Mouse (Mus musculus) heart, embryonic 14.5 days (tissue): ENCODE data around the gene Gjc1. TPM values are rescaled to one million over a fixed set of nuclear protein-coding genes. Genes with fewer than 3 reads are reported as not detected.

Experiments used
- ATAC-seq: fragments of 200-750 bp; cut with Nextera tagmentation; 2 replicates; pipeline ENCODE4 v1.8.0; 2017; ENCODE audit warnings: low read depth, moderate TSS enrichment; ENCODE audit not compliant: insufficient number of reproducible peaks, insufficient read depth, low FRiP score
- H3K27ac ChIP-seq, 2 experiments: fragments of 200-500 bp in 1 of 2; fragments of 300-500 bp in 1 of 2; sonication (generic) in 1 of 2; replicated peaks in 1 of 2; 2 replicates each; pipeline ENCODE4 v1.5.1; 2012 to 2014; ENCODE audit warnings: low read depth in 2 of 2, low read length in 2 of 2, control low read depth in 1 of 2, mild to moderate bottlenecking in 1 of 2, mixed read lengths in 1 of 2; ENCODE audit not compliant: control insufficient read depth in 1 of 2, insufficient read depth in 1 of 2
- H3K27me3 ChIP-seq: fragments of 300-500 bp; sonication (generic); 2 replicates; pipeline ENCODE4 v1.6.1; 2014; ENCODE audit warnings: mild to moderate bottlenecking, low read length, control low read depth; ENCODE audit not compliant: control insufficient read depth, insufficient read depth
- H3K36me3 ChIP-seq: fragments of 300-500 bp; sonication (generic); 2 replicates; pipeline ENCODE4 v1.6.1; 2014; ENCODE audit warnings: mild to moderate bottlenecking, control low read depth, low read length, mixed read lengths; ENCODE audit not compliant: control insufficient read depth, insufficient read depth
- H3K4me1 ChIP-seq, 2 experiments: fragments of 200-500 bp in 1 of 2; fragments of 300-500 bp in 1 of 2; sonication (generic) in 1 of 2; 2 replicates each; pipeline ENCODE4 v1.6.1; 2012 to 2014; ENCODE audit warnings: low read length in 2 of 2, control low read depth in 1 of 2, mixed read lengths in 1 of 2; ENCODE audit not compliant: control insufficient read depth in 2 of 2, insufficient read depth in 2 of 2
- H3K4me2 ChIP-seq: fragments of 300-500 bp; sonication (generic); 2 replicates; pipeline ENCODE4 v1.6.1; 2014; ENCODE audit warnings: mild to moderate bottlenecking, low read length
- H3K4me3 ChIP-seq, 2 experiments: fragments of 200-500 bp in 1 of 2; fragments of 300-500 bp in 1 of 2; sonication (generic) in 1 of 2; 2 replicates each; pipeline ENCODE4 v1.5.1; 2012 to 2014; ENCODE audit warnings: low read length in 2 of 2, mild to moderate bottlenecking in 2 of 2, control low read depth in 1 of 2, low read depth in 1 of 2, moderate library complexity in 1 of 2; ENCODE audit not compliant: control insufficient read depth in 1 of 2, insufficient read depth in 1 of 2
- H3K9ac ChIP-seq: fragments of 300-500 bp; sonication (generic); 2 replicates; pipeline ENCODE4 v1.6.1; 2014; ENCODE audit warnings: mild to moderate bottlenecking, low read length
- H3K9me3 ChIP-seq: fragments of 300-500 bp; sonication (generic); 2 replicates; pipeline ENCODE4 v1.6.1; 2016; ENCODE audit warnings: low read length, control low read depth; ENCODE audit not compliant: control insufficient read depth
- WGBS: fragments of 180-500 bp; shearing (Covaris S2); extraction: QIAGEN DNeasy Blood & Tissue Kit; methylation state at CpG from one replicate; pipeline ENCODE4 v1.1.7; 2014; 5-methylcytosine and 5-hydroxymethylcytosine counted together
- polyA plus RNA-seq: library from polyadenylated mRNA; unstranded; fragments of >200 nt; fragmentation: Nextera tagmentation; extraction: Ambion mirVana; gene quantifications from 2 replicates; pipeline ENCODE4 v1.2.1, GENCODE M21; 2014

Gene Gjc1
- polyA plus RNA-seq, 1 experiment from 2014 or later, result 53.8 TPM

- no peaks in the 10 kb centered on the region for H3K9me3 ChIP-seq
- H3K9ac ChIP-seq, result no peak overlapping the region
- no peaks in the 10 kb centered on the region for H3K27me3 ChIP-seq
- peaks cover 9% of the 10 kb centered on the region for H3K36me3 ChIP-seq
- no peak for ATAC-seq
- H3K4me2 ChIP-seq, result no peak overlapping the region; the same call in 1 of the 2 replicates
- no peak overlapping the region for H3K4me3 ChIP-seq
- H3K27ac ChIP-seq, result no peak overlapping the region
- peaks cover 5 to 40% of the 10 kb centered on the region in 2 experiments for H3K4me1 ChIP-seq
These were observed 4.6 kb downstream of the Gjc1 start for GRCm38 (mm10) chr11:102814881-102815280.

GRCm38 (mm10) chr11:102810721-102811485 is 8.6 kb downstream of the Gjc1 start:
- Histone ChIP-seq H3K4me2 (no peak overlapping the region), H3K9ac (no peak overlapping the region; the same call in 1 of the 2 replicates), H3K4me3 (no peak overlapping the region), H3K27ac (peak overlapping the region in 1 of 2 experiments; percentile 2; a peak in 1 of 4 replicates), H3K36me3 (peaks cover 13% of the 10 kb centered on the region), H3K27me3 (no peaks in the 10 kb centered on the region), H3K4me1 (peaks cover 8 to 40% of the 10 kb centered on the region in 2 experiments), H3K9me3 (no peaks in the 10 kb centered on the region)
- ATAC-seq, result no peak
- WGBS, result 57% methylated on average over 4 of the region's 4 CpGs

- Histone ChIP-seq H3K4me2 (no peak overlapping the region), H3K4me3 (no peak overlapping the region), H3K27me3 (no peaks in the 10 kb centered on the region), H3K36me3 (peaks cover 34% of the 10 kb centered on the region), H3K9ac (no peak overlapping the region), H3K4me1 (peaks cover 8 to 29% of the 10 kb centered on the region in 2 experiments), H3K9me3 (no peaks in the 10 kb centered on the region), H3K27ac (0 out of 4 replicates have a peak overlapping the region, but pooled peaks of 1 of the 2 experiments have one; percentile 22)
- ATAC-seq, result no peak
- 68% methylated on average over 5 of the region's 5 CpGs for whole genome bisulfite sequencing
These were observed 11.3 kb downstream of the Gjc1 start for GRCm38 (mm10) chr11:102808246-102808645.

GRCm38 (mm10) chr11:102803453-102803852 is 16.0 kb downstream of the Gjc1 start:
- H3K9me3 ChIP-seq, result no peaks in the 10 kb centered on the region
- H3K4me3 ChIP-seq, result no peak overlapping the region
- no peak for ATAC-seq
- peaks cover 70% of the 10 kb centered on the region for H3K36me3 ChIP-seq
- H3K9ac ChIP-seq, result no peak overlapping the region
- no peaks in the 10 kb centered on the region for H3K27me3 ChIP-seq
- 71% methylated on average over 5 of the region's 5 CpGs for WGBS
- H3K27ac ChIP-seq, result no peak overlapping the region
- H3K4me1 ChIP-seq, result peaks cover 9 to 26% of the 10 kb centered on the region in 2 experiments
- no peak overlapping the region for H3K4me2 ChIP-seq

- Histone ChIP-seq H3K27ac (peak overlapping the region; percentile 61 to 71), H3K9ac (peak overlapping the region; percentile 38; the same call in 1 of the 2 replicates), H3K4me1 (peaks cover 27 to 50% of the 10 kb centered on the region in 2 experiments), H3K4me3 (no peak overlapping the region), H3K36me3 (peaks cover 28% of the 10 kb centered on the region), H3K9me3 (no peaks in the 10 kb centered on the region), H3K27me3 (no peaks in the 10 kb centered on the region), H3K4me2 (peak overlapping the region; percentile 7)
- 21% methylated on average over 8 of the region's 8 CpGs for WGBS
- ATAC-seq, result no peak
These were observed 25.3 kb downstream of the Gjc1 start for GRCm38 (mm10) chr11:102794157-102794556.

- no peaks in the 10 kb centered on the region for H3K27me3 ChIP-seq
- H3K27ac ChIP-seq, result peak overlapping the region; percentile 79 to 84
- H3K36me3 ChIP-seq, result peaks cover 6% of the 10 kb centered on the region
- peaks cover 32 to 65% of the 10 kb centered on the region in 2 experiments for H3K4me1 ChIP-seq
- WGBS, result 17% methylated on average over 14 of the region's 14 CpGs
- no peak for ATAC-seq
- H3K4me3 ChIP-seq, result no peak overlapping the region
- H3K4me2 ChIP-seq, result peak overlapping the region; percentile 49
- peak overlapping the region; percentile 49; the same call in 1 of the 2 replicates for H3K9ac ChIP-seq
- no peaks in the 10 kb centered on the region for H3K9me3 ChIP-seq
These were observed 27.6 kb downstream of the Gjc1 start for GRCm38 (mm10) chr11:102791682-102792445.

GRCm38 (mm10) chr11:102787688-102788177 is 31.8 kb downstream of the Gjc1 start:
- Histone ChIP-seq H3K9ac (no peak overlapping the region), H3K27me3 (no peaks in the 10 kb centered on the region), H3K4me1 (peaks cover 38 to 61% of the 10 kb centered on the region in 2 experiments), H3K9me3 (no peaks in the 10 kb centered on the region), H3K4me2 (no peak overlapping the region), H3K4me3 (no peak overlapping the region), H3K36me3 (no peaks in the 10 kb centered on the region), H3K27ac (peak overlapping the region; percentile 14 to 29; a peak in 1 of 4 replicates)
- ATAC-seq, result no peak
- WGBS, result 37% methylated on average over 5 of the region's 5 CpGs
